In the genomic region with DNA sequence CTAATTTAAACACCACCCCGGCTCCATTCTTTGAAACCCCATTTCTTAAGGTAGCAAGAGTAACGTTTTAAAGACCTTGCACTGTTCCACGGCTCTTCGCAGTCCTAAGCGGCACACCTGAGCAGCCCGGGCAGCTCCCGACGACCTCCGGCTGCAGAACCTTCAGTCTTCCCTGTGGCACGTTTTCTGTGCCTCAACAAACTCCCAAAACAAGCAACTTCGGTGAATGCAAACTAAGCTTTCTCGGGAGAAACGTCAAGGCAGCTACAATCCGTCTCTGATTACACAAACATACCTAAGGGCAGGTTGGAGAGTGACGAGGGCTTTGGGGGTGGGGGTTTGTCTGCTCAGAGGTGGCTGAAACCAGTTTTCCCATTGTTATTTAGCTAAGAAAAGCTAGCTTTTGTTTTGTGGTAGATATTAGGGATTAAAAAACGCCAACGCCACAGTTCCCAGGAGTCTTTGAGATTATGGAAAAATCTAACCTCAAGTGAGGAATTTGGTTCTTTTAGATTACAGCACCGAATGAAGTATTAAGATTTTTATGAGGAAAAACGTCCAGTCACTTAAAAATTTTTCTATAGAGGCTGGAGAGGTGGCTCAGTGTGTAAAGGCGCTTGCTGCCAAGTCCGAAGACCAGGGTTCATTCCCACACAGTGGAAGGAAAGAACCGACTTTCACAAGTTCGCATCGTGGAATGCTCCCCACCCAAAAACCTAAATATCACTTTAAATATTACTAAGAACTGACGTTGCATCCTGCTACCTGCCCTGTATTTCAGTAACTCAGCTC, we compare ENCODE assay signal across 8 mouse cellular contexts. TPM values are rescaled to one million over a fixed set of nuclear protein-coding genes. Genes with fewer than 3 reads are reported as not detected.
DNase-seq lines count a peak whose midpoint lies in the region; ATAC-seq and TF ChIP-seq lines count a peak whose summit lies in the region.

Gene Prdm1 (minus strand): TSS at position 211 of the 792 bp plus-strand sequence.

- no peak for TF ChIP-seq EP300 in liver, embryonic 14.5 days (IDR thresholded peaks at IDR 0.05; ENCODE audit: low read depth)
- no peak for TF ChIP-seq EP300 in stomach, postnatal 0 days (optimal IDR thresholded peaks at IDR 0.05)

- H3K4me2 ChIP-seq in heart, embryonic 16.5 days (ENCODE audit: low read depth, low read length): peak within 1 kb of the TSS; percentile 97
- H3K4me2 ChIP-seq in liver, embryonic 14.5 days (ENCODE audit: low read depth): peak within 1 kb of the TSS; percentile 85
- peak within 1 kb of the TSS; percentile 81 for H3K4me2 ChIP-seq in stomach, postnatal 0 days (replicated peaks; ENCODE audit: low read depth)

- intact Hi-C loops in gastrocnemius, postnatal 36 days (cut with DNase I): loop anchor here (10.0 kb wide), 1 partner anchor 466 kb away; no protein-coding TSS in a partner anchor

- TF ChIP-seq CTCF in liver, embryonic 14.5 days (IDR thresholded peaks at IDR 0.05; ENCODE audit: low read depth): no peak
- TF ChIP-seq CTCF in stomach, postnatal 0 days (IDR thresholded peaks at IDR 0.05; ENCODE audit: low read depth): no peak

- ATAC-seq in heart, embryonic 16.5 days (replicated peaks; ENCODE audit: extremely low read depth, insufficient read depth, low FRiP score): no peak
- ATAC-seq in liver, embryonic 14.5 days (ENCODE audit: insufficient read depth): no peak
- no peak for ATAC-seq in stomach, postnatal 0 days (ENCODE audit: low FRiP score, low TSS enrichment)
- ATAC-seq in cerebellum, adult (ENCODE audit: insufficient number of reproducible peaks, low FRiP score, low TSS enrichment): no peak

- peak within 1 kb of the TSS; percentile 55 for H3K9ac ChIP-seq in heart, embryonic 16.5 days (ENCODE audit: low read length)
- H3K9ac ChIP-seq in liver, embryonic 14.5 days (replicated peaks): peak within 1 kb of the TSS; percentile 13
- H3K9ac ChIP-seq in stomach, postnatal 0 days (ENCODE audit: low read length): peak within 1 kb of the TSS; percentile 28

- WGBS in heart, embryonic 16.5 days: 6% methylated on average over 25 of the region's 25 CpGs
- WGBS in liver, embryonic 14.5 days (ENCODE audit: insufficient replicate concordance): 6% methylated on average over 25 of the region's 25 CpGs
- WGBS in stomach, postnatal 0 days: 9% methylated on average over 25 of the region's 25 CpGs

- H3K9me3 ChIP-seq in heart, embryonic 16.5 days (replicated peaks; ENCODE audit: control insufficient read depth, low read length): no peaks in the 10 kb centered on the region
- H3K9me3 ChIP-seq in liver, embryonic 14.5 days (ENCODE audit: control insufficient read depth, low read length): no peaks in the 10 kb centered on the region
- no peaks in the 10 kb centered on the region for H3K9me3 ChIP-seq in stomach, postnatal 0 days (ENCODE audit: control insufficient read depth, low read length)

- DNase-seq in kidney, adult 9 months: peak; percentile 16
- no peak for DNase-seq in kidney, postnatal 10 days
- DNase-seq in R1 (ENCODE audit: low read depth, low spot score): peak; percentile 50
- DNase-seq in liver, embryonic 14.5 days (ENCODE audit: low read depth in 3 of 3, low spot score in 3 of 3): no peak
- DNase-seq in stomach, postnatal 0 days (ENCODE audit: low spot score): peak; percentile 28
- no peak for DNase-seq in gastrocnemius, postnatal 36 days

- H3K4me1 ChIP-seq in heart, embryonic 16.5 days (ENCODE audit: control insufficient read depth, insufficient read depth, low read length): peaks cover 8% of the 10 kb centered on the region
- peaks cover 7 to 8% of the 10 kb centered on the region in 2 experiments for H3K4me1 ChIP-seq in liver, embryonic 14.5 days (replicated peaks; ENCODE audit: control insufficient read depth in 2 of 2, insufficient read depth in 2 of 2, low read length in 1 of 2)
- H3K4me1 ChIP-seq in stomach, postnatal 0 days (replicated peaks; ENCODE audit: control insufficient read depth, insufficient read depth): peaks cover 5% of the 10 kb centered on the region

- no peak within 1 kb of the TSS for H3K27ac ChIP-seq in heart, embryonic 16.5 days (ENCODE audit: low read length)
- no peak within 1 kb of the TSS for H3K27ac ChIP-seq in liver, embryonic 14.5 days
- H3K27ac ChIP-seq in stomach, postnatal 0 days (replicated peaks): no peak within 1 kb of the TSS

- peaks cover 33% of the 10 kb centered on the region for H3K27me3 ChIP-seq in heart, embryonic 16.5 days (ENCODE audit: control insufficient read depth, insufficient read depth, low read length)
- H3K27me3 ChIP-seq in liver, embryonic 14.5 days (ENCODE audit: control insufficient read depth, insufficient read depth, low read length): peaks cover 44% of the 10 kb centered on the region
- H3K27me3 ChIP-seq in stomach, postnatal 0 days (ENCODE audit: control insufficient read depth, insufficient read depth, low read length): peaks cover 14% of the 10 kb centered on the region

- peak within 1 kb of the TSS; percentile 76 for H3K4me3 ChIP-seq in heart, embryonic 16.5 days (ENCODE audit: low read length)
- H3K4me3 ChIP-seq in liver, embryonic 14.5 days (ENCODE audit: insufficient read depth in 1 of 2, low read depth in 2 of 2, low read length in 2 of 2): peak within 1 kb of the TSS; percentile 81 to 86
- peak within 1 kb of the TSS; percentile 45 for H3K4me3 ChIP-seq in stomach, postnatal 0 days (ENCODE audit: low read depth, low read length)

- no peaks in the 10 kb centered on the region for H3K36me3 ChIP-seq in heart, embryonic 16.5 days (ENCODE audit: control insufficient read depth, insufficient read depth)
- no peaks in the 10 kb centered on the region for H3K36me3 ChIP-seq in liver, embryonic 14.5 days (replicated peaks; ENCODE audit: control insufficient read depth, insufficient read depth, low read depth)
- no peaks in the 10 kb centered on the region for H3K36me3 ChIP-seq in stomach, postnatal 0 days (ENCODE audit: control insufficient read depth, insufficient read depth, low read length)

RNA-seq across cellular contexts. Expression of gene Prdm1, which starts in this region (rescaled TPM):
- 0.98 and 1.3 TPM in 2 replicates for polyA plus RNA-seq in heart, embryonic 16.5 days (2015; fragmentation: Nextera tagmentation; extraction: Ambion mirVana)
- polyA plus RNA-seq in liver, embryonic 14.5 days (2012; rRNA removed): 0.08 and 0.12 TPM in 2 replicates
- 0.13 and 0.18 TPM in 2 replicates for polyA plus RNA-seq in liver, embryonic 14.5 days (2014; fragmentation: Nextera tagmentation; extraction: Ambion mirVana)
- polyA plus RNA-seq in stomach, postnatal 0 days (2015; fragmentation: Nextera tagmentation; extraction: Ambion mirVana): 5.9 and 7.3 TPM in 2 replicates
- under 1 TPM; 0.35 to 0.38 TPM for total RNA-seq in gastrocnemius, postnatal 36 days (2021)

Comparison
In these comparisons a context has a peak if more than half of its experiments do, and no peak if none do; other contexts are left out.
1. DNase-seq: peak in kidney, adult 9 months (single experiment), R1 (single experiment) and stomach, postnatal 0 days (single experiment); none in kidney, postnatal 10 days (single experiment), liver, embryonic 14.5 days (0 of 3) and gastrocnemius, postnatal 36 days (0 of 2).
2. Peak in every context shown above with its lines, with median percentiles within 50 percentile points of each other: H3K4me2 ChIP-seq, H3K4me3 ChIP-seq and H3K9ac ChIP-seq.